Comparison of ENCODE assay signal across 25 mouse cellular contexts in the genomic region with DNA sequence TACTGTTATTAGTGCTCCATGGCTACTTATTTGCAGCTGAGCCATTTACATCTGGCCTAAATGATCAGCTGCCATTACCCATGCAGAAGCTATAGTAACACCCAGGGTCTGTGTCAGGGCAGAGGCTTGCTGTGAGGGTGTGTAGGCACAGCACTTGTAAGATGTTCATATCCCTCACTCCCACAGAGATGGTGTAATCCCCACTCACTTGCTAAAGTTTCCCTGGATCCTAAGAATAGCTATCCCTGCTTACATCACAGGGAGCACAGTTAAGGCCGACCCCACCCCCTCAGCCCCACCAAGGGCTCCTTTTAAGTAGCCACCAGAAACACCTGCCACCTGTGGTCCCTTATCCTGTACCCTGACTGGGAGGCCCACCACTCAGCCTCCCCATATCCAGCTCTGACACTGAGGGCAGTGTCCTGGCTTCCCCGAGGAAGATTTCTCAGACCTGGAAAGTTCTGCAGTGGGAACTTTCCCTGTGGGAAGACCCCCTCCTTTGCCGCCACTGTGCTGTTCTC.
DNase-seq lines count a peak whose midpoint lies in the region; ATAC-seq and TF ChIP-seq lines count a peak whose summit lies in the region.
"Had no signal": no experiment of that assay in that cellular context is flagged by ENCODE, and none has a peak within 500 bp of the region (broad histone marks: within the 10 kb centered on the region; RNA-seq: fewer than 3 reads in every experiment).

No protein-coding gene starts in this region.

- intact Hi-C loops in heart, postnatal 25 days (cut with DNase I): loop anchor here (2.0 to 5.0 kb wide), 3 partner anchors 43 to 138 kb away; a partner anchor contains a TSS
- intact Hi-C loops in left cerebral cortex, adult 2 months (cut with DNase I): loop anchor here (2.0 kb wide), 1 partner anchor 21 kb away; no protein-coding TSS in a partner anchor
- intact Hi-C loops in left cerebral cortex, postnatal 14 days (cut with DNase I): no loop called here

- peak; percentile 90 for DNase-seq in heart, adult 11 months
- no peak for DNase-seq in heart, postnatal 25 days (ENCODE audit: low spot score)
- DNase-seq in left cerebral cortex, adult 2 months (ENCODE audit: extremely low spot score in 1 of 2, low spot score in 2 of 2): no peak
- DNase-seq in left cerebral cortex, postnatal 14 days (ENCODE audit: low spot score in 2 of 2): no peak
- DNase-seq in brain, adult 2 months (ENCODE audit: low read depth, low spot score): peak; percentile 65
- DNase-seq: cerebellum, adult 18-20 months; cerebellum, postnatal 14 days; kidney, adult 9 months; kidney, postnatal 25 days; left cerebral cortex, postnatal 4 days; lung, postnatal 4 days; thymus, adult 18-20 months; thymus, postnatal 36 days had no signal

- no peak overlapping the region for H3K4me3 ChIP-seq in heart, embryonic 15.5 days
- H3K4me3 ChIP-seq in heart, embryonic 11.5 days (ENCODE audit: low read depth, low read length): no peak overlapping the region
- H3K4me3 ChIP-seq in left cerebral cortex, adult 2 months: no peak overlapping the region
- H3K4me3 ChIP-seq: forebrain, embryonic 10.5 days; limb, embryonic 15.5 days; midbrain, embryonic 15.5 days had no signal

- H3K27me3 ChIP-seq in heart, embryonic 15.5 days: no peaks in the 10 kb centered on the region
- H3K27me3 ChIP-seq in heart, embryonic 11.5 days (ENCODE audit: control insufficient read depth, insufficient read depth, low read length): no peaks in the 10 kb centered on the region
- H3K27me3 ChIP-seq: limb, embryonic 15.5 days; midbrain, embryonic 15.5 days; Patski had no signal

- H3K4me1 ChIP-seq in heart, embryonic 15.5 days (replicated peaks): peaks cover 51% of the 10 kb centered on the region
- peaks cover 30% of the 10 kb centered on the region for H3K4me1 ChIP-seq in heart, embryonic 11.5 days (ENCODE audit: control insufficient read depth, insufficient read depth, low read length)

- no peak overlapping the region for H3K9ac ChIP-seq in heart, embryonic 15.5 days
- H3K9ac ChIP-seq in heart, embryonic 11.5 days (ENCODE audit: low read depth, low read length): no peak overlapping the region
- H3K9ac ChIP-seq: hindbrain, embryonic 14.5 days; limb, embryonic 15.5 days; liver, embryonic 14.5 days; lung, embryonic 14.5 days; midbrain, embryonic 15.5 days had no signal

- 46% methylated on average over 3 of the region's 3 CpGs for WGBS in heart, embryonic 15.5 days
- 34% methylated on average over 3 of the region's 3 CpGs for WGBS in heart, embryonic 11.5 days (ENCODE audit: insufficient replicate concordance)

- ATAC-seq in heart, embryonic 15.5 days (replicated peaks; ENCODE audit: insufficient number of reproducible peaks, insufficient read depth, low FRiP score, low read depth): no peak
- no peak for ATAC-seq in heart, embryonic 11.5 days (replicated peaks; ENCODE audit: insufficient number of reproducible peaks, low FRiP score, low TSS enrichment)
- ATAC-seq in inflammation-experienced regulatory T-cells, adult 6 months: no peak
- ATAC-seq: forebrain, embryonic 16.5 days; midbrain, embryonic 15.5 days; Patski had no signal

- H3K4me2 ChIP-seq in heart, embryonic 15.5 days: no peak overlapping the region
- H3K4me2 ChIP-seq in heart, embryonic 11.5 days: no peak overlapping the region
- H3K4me2 ChIP-seq: hindbrain, embryonic 14.5 days; limb, embryonic 15.5 days; lung, embryonic 14.5 days; midbrain, embryonic 15.5 days had no signal

- no peaks in the 10 kb centered on the region for H3K9me3 ChIP-seq in heart, embryonic 15.5 days (replicated peaks)
- H3K9me3 ChIP-seq in heart, embryonic 11.5 days (replicated peaks; ENCODE audit: control insufficient read depth, low read length): no peaks in the 10 kb centered on the region
- H3K9me3 ChIP-seq: forebrain, embryonic 10.5 days; G1E; limb, embryonic 15.5 days; midbrain, embryonic 15.5 days had no signal

- H3K36me3 ChIP-seq in heart, embryonic 15.5 days: no peaks in the 10 kb centered on the region
- H3K36me3 ChIP-seq in heart, embryonic 11.5 days (ENCODE audit: control insufficient read depth, insufficient read depth, low read length): no peaks in the 10 kb centered on the region
- H3K36me3 ChIP-seq: forebrain, embryonic 10.5 days; G1E; limb, embryonic 15.5 days; midbrain, embryonic 15.5 days had no signal

- peak overlapping the region; percentile 52; the same call in 1 of the 2 replicates for H3K27ac ChIP-seq in heart, embryonic 15.5 days
- H3K27ac ChIP-seq in heart, embryonic 11.5 days (ENCODE audit: low read depth, low read length): no peak overlapping the region
- peak overlapping the region; percentile 65 for H3K27ac ChIP-seq in left cerebral cortex, adult 2 months
- H3K27ac ChIP-seq: forebrain, embryonic 10.5 days; hindbrain, embryonic 14.5 days; limb, embryonic 15.5 days; liver, embryonic 14.5 days; midbrain, embryonic 15.5 days had no signal

- no peak for TF ChIP-seq CTCF in left cerebral cortex, adult 2 months (IDR thresholded peaks at IDR 0.05)

Comparison
In these comparisons a context has a peak if more than half of its experiments do, and no peak if none do; other contexts are left out.
1. DNase-seq: peak in heart, adult 11 months (single experiment) and brain, adult 2 months (single experiment); none in heart, postnatal 25 days (single experiment), left cerebral cortex, adult 2 months (0 of 2) and left cerebral cortex, postnatal 14 days (0 of 2).